Mouse (Mus musculus): ENCODE data around the gene Gm11084.

The Gm11084 gene

GRCm38 (mm10) chr2:72932186-72932585 lies 54.3 kb downstream of the Gm11084 start:
- DNase-seq (ENCODE audit: low spot score) = peak; percentile 36

- DNase-seq (ENCODE audit: low spot score) = no peak
Observed at GRCm38 (mm10) chr2:72924981-72925380, 61.5 kb downstream of the Gm11084 start.

Measured in embryo, embryonic 10.5 days (tissue).